Mouse (Mus musculus) midbrain, postnatal 0 days (tissue): ENCODE results near the gene Dscaml1. TPM values are rescaled to one million over a fixed set of nuclear protein-coding genes. Genes with fewer than 3 reads are reported as not detected.

Source experiments
- ATAC-seq: fragments of 200-750 bp; cut with Nextera tagmentation; 2 replicates; pipeline ENCODE4 v1.8.0; 2017; ENCODE audit warnings: moderate number of reproducible peaks, mild to moderate bottlenecking, moderate TSS enrichment, moderate library complexity; ENCODE audit not compliant: low FRiP score
- DNase-seq: peaks from one replicate; pipeline ENCODE4 v3.0.0-alpha.2; 2015; ENCODE audit warnings: low spot score
- H3K27ac ChIP-seq: fragments of 300-500 bp; sonication (generic); 2 replicates; pipeline ENCODE4 v1.5.1; 2014; ENCODE audit warnings: low read depth, mild to moderate bottlenecking, low read length, mixed read lengths
- H3K27me3 ChIP-seq: fragments of 300-500 bp; sonication (generic); 2 replicates; pipeline ENCODE4 v1.6.1; 2014; ENCODE audit warnings: low read length, control low read depth, mixed read lengths; ENCODE audit not compliant: insufficient read depth
- H3K36me3 ChIP-seq: fragments of 300-500 bp; sonication (generic); 2 replicates; pipeline ENCODE4 v1.6.1; 2014; ENCODE audit warnings: low read length, control low read depth, mixed read lengths; ENCODE audit not compliant: insufficient read depth
- H3K4me1 ChIP-seq: fragments of 300-500 bp; sonication (generic); 2 replicates; pipeline ENCODE4 v1.6.1; 2014; ENCODE audit warnings: mild to moderate bottlenecking, control low read depth, antibody characterized with exemption, low read length, mixed read lengths; ENCODE audit not compliant: insufficient read depth
- H3K4me2 ChIP-seq: fragments of 300-500 bp; sonication (generic); 2 replicates; pipeline ENCODE4 v1.6.1; 2014; ENCODE audit warnings: low read depth, mild to moderate bottlenecking, low read length, mixed read lengths; ENCODE audit not compliant: poor library complexity, severe bottlenecking
- H3K4me3 ChIP-seq: fragments of 300-500 bp; sonication (generic); 2 replicates; pipeline ENCODE4 v1.5.1; 2014; ENCODE audit warnings: low read depth, mild to moderate bottlenecking, low read length, moderate library complexity
- H3K9ac ChIP-seq: fragments of 300-500 bp; sonication (generic); replicated peaks from 2 replicates; pipeline ENCODE4 v1.6.1; 2014; ENCODE audit warnings: mild to moderate bottlenecking, low read length, moderate library complexity, mixed read lengths; ENCODE audit not compliant: poor library complexity, severe bottlenecking
- H3K9me3 ChIP-seq: fragments of 300-500 bp; sonication (generic); 2 replicates; pipeline ENCODE4 v1.6.1; 2016; ENCODE audit warnings: low read length, control low read depth
- CTCF ChIP-seq: IDR thresholded peaks from 2 replicates; pipeline ENCODE4 v1.5.1; 2016; ENCODE audit warnings: antibody characterized with exemption, mild to moderate bottlenecking
- WGBS: fragments of 180-500 bp; shearing (Covaris S2); extraction: QIAGEN DNeasy Blood & Tissue Kit; methylation state at CpG from one replicate; pipeline ENCODE4 v1.1.7; 2014; 5-methylcytosine and 5-hydroxymethylcytosine counted together
- polyA plus RNA-seq: library from polyadenylated mRNA; unstranded; fragments of >200 nt; fragmentation: Nextera tagmentation; extraction: Ambion mirVana; gene quantifications from 2 replicates; pipeline ENCODE4 v1.2.1, GENCODE M21; 2015
- total RNA-seq: library from RNA; depleted of rRNA; stranded (reverse); fragments of >200 nt; gene quantifications from 2 replicates; pipeline ENCODE4 v1.2.3, GENCODE M21; 2014

Gene Dscaml1
- total and polyA plus RNA-seq, 2 experiments from 2014 or later = 14.6 to 42.1 TPM

DNA sequence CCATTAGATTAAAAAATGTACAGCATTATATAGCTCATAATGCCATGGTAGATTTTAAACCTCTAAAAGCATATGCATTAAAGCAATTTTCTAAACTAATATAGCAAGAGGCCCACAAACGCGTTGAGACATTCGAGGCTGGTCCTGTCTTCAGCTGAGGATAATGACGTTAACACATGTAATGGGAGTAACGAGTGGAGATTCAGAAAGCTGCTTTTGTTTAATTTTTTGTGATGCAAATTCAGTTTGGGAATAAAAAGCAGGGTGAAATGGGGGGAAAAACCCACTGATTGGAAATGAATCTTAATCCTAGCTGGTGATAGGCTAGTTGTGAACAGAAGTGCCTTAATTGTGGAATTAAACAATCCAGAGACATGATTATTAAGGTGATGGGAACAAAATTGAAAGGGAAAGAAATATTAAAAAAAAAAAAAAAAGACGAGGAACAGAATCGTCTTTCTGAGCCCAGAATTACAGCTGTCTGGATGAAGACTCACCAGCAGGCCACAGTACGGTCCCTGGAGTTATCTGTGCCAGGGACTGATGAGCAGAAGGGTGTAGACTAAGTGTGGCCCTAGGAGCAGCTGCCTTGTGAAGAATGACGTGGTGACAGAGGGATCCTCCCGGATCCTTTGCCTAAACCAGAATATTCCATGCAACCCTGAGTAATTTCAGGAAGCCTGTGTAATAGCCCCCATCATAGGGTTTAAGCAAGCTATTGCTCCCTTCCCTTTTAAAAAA lies 84.5 kb downstream of the Dscaml1 start:
- no peaks in the 10 kb centered on the region for H3K27me3 ChIP-seq
- no peak overlapping the region for H3K9ac ChIP-seq
- no peak for TF ChIP-seq CTCF
- no peaks in the 10 kb centered on the region for H3K9me3 ChIP-seq
- WGBS = 36% methylated on average over 10 of the region's 10 CpGs
- DNase-seq = no peak
- peak overlapping the region; percentile 26; the same call in 1 of the 2 replicates for H3K27ac ChIP-seq
- no peak overlapping the region for H3K4me2 ChIP-seq
- no peaks in the 10 kb centered on the region for H3K4me1 ChIP-seq
- H3K36me3 ChIP-seq = no peaks in the 10 kb centered on the region
- no peak overlapping the region for H3K4me3 ChIP-seq
- ATAC-seq = no peak

DNA sequence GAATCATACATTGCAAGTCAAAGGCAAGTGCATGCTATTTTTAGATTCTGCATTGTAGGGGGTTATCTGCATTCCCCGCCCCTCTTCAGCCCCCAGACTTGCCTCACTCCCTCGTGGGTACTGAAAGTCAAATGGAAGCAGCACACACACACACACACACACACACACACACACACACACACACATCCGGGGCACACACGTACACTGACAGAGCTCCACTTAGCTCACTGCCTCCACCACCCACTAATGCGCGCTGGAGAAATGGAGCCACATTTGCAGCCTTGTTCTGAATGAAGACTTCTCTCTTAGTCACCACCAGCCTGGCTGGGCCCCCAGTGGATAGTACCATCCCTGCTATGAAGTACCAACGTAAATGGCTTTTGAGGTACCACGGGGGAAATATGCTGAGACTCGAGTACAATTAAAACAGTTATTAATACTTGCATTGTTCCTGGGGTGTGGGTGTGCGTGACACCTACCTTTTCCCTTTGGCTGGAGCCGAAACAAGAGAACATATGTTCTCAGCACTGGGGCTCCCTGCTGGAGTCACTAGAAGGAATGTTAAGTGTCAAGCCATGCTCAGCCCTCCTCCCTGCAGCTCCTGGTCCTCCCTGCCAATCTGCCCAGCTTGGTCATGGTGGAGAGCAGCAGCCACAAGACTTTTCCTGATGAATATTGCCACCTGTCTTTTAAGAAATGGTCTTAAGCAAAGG lies 91.7 kb downstream of the Dscaml1 start:
- Histone ChIP-seq H3K4me3 (no peak overlapping the region), H3K4me1 (peaks cover 2% of the 10 kb centered on the region; the same call in 1 of the 2 replicates), H3K27ac (0 out of 2 replicates have a peak overlapping the region, but pooled peaks have one; percentile 18), H3K4me2 (no peak overlapping the region), H3K9me3 (no peaks in the 10 kb centered on the region), H3K36me3 (no peaks in the 10 kb centered on the region), H3K9ac (no peak overlapping the region), H3K27me3 (no peaks in the 10 kb centered on the region)
- TF ChIP-seq CTCF = no peak
- WGBS = 77% methylated on average over 11 of the region's 11 CpGs
- DNase-seq (no peak), ATAC-seq (no peak)

DNA sequence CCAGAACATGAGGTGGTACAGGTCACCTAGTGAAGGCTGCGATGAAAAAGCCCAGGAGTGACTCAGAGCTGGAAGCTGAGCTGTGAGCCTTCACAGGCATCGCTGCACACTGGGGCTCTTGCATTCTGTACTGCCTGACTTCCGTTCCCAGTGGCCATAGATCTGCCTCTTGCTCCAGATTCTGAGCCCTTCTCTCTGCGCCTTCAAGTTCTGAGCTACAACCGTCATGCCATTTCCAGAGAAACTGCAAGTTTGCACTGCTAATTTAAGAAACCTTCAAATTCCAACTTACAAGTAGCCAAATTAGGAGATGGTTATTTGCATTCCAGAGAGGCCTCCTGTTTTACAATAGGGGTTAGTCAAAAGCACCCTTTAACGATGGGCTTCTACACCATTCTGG lies 93.4 kb downstream of the Dscaml1 start:
- Histone ChIP-seq H3K36me3 (no peaks in the 10 kb centered on the region), H3K27me3 (no peaks in the 10 kb centered on the region), H3K9ac (no peak overlapping the region), H3K4me2 (no peak overlapping the region), H3K4me1 (peaks cover 2% of the 10 kb centered on the region; the same call in 1 of the 2 replicates), H3K4me3 (no peak overlapping the region), H3K27ac (no peak overlapping the region), H3K9me3 (no peaks in the 10 kb centered on the region)
- TF ChIP-seq CTCF = no peak
- DNase-seq (no peak), ATAC-seq (no peak)
- 81% methylated on average over 6 of the region's 6 CpGs for WGBS

DNA sequence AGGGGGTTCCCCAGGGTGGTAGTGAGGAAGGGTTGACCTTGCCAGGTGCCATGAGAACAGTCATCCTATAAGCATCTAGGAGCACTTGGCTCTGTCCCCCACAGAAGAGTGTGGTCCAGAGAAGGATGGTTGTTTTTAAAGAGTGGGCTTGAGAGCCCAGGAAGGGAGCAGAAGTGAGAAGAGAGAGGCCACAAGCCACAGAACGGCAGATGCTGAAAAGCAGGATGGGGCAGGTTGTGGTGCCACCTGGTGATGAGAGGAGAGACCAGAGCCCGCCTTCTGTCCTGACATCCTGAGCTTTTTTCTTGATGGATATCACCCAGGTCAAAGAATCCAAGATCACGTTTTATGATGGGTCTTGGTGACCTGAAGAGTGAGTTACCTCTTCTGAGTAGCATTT lies 96.4 kb downstream of the Dscaml1 start:
- H3K27me3 ChIP-seq = no peaks in the 10 kb centered on the region
- no peak overlapping the region for H3K4me2 ChIP-seq
- no peaks in the 10 kb centered on the region for H3K36me3 ChIP-seq
- H3K9ac ChIP-seq = no peak overlapping the region
- 78% methylated on average over 3 of the region's 3 CpGs for WGBS
- no peaks in the 10 kb centered on the region for H3K4me1 ChIP-seq
- ATAC-seq = no peak
- H3K4me3 ChIP-seq = no peak overlapping the region
- no peak overlapping the region for H3K27ac ChIP-seq
- 0 out of 2 replicates have a peak, but pooled peaks have one; percentile 4 for TF ChIP-seq CTCF
- no peaks in the 10 kb centered on the region for H3K9me3 ChIP-seq
- DNase-seq = no peak

DNA sequence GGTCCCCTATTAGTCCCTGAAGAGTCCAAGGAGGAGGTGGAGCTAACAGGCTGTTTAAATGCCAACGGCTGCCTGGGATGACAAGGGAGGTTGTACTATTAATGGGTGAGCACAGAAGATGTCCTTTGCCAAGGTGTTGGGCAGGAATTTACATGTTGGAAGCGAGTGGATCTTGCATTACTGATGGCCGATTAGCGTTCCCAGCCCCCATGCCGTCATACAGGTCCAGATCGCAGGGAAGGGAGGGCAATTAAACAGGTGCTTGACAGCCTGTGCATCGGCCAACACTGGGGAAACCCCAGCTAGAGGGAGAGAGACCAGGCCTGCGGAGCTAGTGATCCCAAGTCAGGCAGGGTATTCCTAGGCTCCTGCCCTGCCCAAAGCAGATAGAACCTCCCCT lies 98.1 kb downstream of the Dscaml1 start:
- 87% methylated on average over 8 of the region's 8 CpGs for WGBS
- DNase-seq (no peak), ATAC-seq (no peak)
- H3K27ac ChIP-seq = no peak overlapping the region
- H3K27me3 ChIP-seq = no peaks in the 10 kb centered on the region
- H3K9me3 ChIP-seq = no peaks in the 10 kb centered on the region
- no peaks in the 10 kb centered on the region for H3K36me3 ChIP-seq
- no peak overlapping the region for H3K4me3 ChIP-seq
- no peak for TF ChIP-seq CTCF
- no peak overlapping the region for H3K9ac ChIP-seq
- no peak overlapping the region for H3K4me2 ChIP-seq
- no peaks in the 10 kb centered on the region for H3K4me1 ChIP-seq

DNA sequence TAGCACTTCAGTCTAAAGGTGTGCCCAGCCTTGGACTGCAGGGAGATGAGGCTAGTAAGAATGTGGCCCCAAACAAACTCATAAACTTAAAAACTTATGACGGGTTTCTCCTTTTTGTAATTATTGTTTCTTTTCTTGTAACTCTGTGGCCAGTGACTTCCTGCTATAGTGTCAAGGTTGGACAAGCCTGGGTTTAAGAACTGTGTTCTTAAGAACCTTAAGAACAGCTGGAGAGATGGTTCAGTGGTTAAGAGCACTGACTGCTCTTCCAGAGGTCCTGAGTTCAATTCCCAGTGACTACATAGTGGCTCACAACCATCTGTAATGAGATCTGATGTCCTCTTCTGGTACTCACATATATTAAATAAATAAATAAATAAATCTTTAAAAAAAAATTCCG lies 106.8 kb downstream of the Dscaml1 start:
- Histone ChIP-seq H3K27me3 (no peaks in the 10 kb centered on the region), H3K9ac (no peak overlapping the region), H3K36me3 (no peaks in the 10 kb centered on the region), H3K4me2 (no peak overlapping the region), H3K27ac (no peak overlapping the region), H3K4me3 (no peak overlapping the region), H3K9me3 (no peaks in the 10 kb centered on the region), H3K4me1 (0 out of 2 replicates have a peak, but pooled peaks cover 5% of the 10 kb centered on the region)
- 83% methylated on average over 2 of the region's 2 CpGs for WGBS
- DNase-seq (no peak), ATAC-seq (no peak)
- no peak for TF ChIP-seq CTCF
